ENCODE assay signal across 21 mouse cellular contexts in genomic region chr15:36865332-36865731, GRCm38 (mm10).
DNase-seq lines count a peak whose midpoint lies in the region; ATAC-seq and TF ChIP-seq lines count a peak whose summit lies in the region.
"Had no signal": no experiment of that assay in that cellular context is flagged by ENCODE, and none has a peak within 500 bp of the region (broad histone marks: within the 10 kb centered on the region; RNA-seq: fewer than 3 reads in every experiment).

No protein-coding gene starts in this region.

- H3ac ChIP-seq in myocyte (ENCODE audit: control insufficient read depth, insufficient read length): no peak overlapping the region

- whole genome bisulfite sequencing in lung, adult 2 months: 29% methylated on average over 3 of the region's 3 CpGs
- WGBS in forebrain, embryonic 12.5 days: 84% methylated on average over 3 of the region's 3 CpGs

- no peak overlapping the region for H3K9ac ChIP-seq in forebrain, embryonic 12.5 days
- H3K9ac ChIP-seq: forebrain, postnatal 0 days; hindbrain, embryonic 14.5 days; limb, embryonic 12.5 days; liver, embryonic 13.5 days; midbrain, embryonic 15.5 days had no signal

- DNase-seq in lung, postnatal 25 days (ENCODE audit: low spot score): peak; percentile 44
- no peak for DNase-seq in lung, adult 2 months
- DNase-seq in CD4-positive helper T cell, adult 2 months (ENCODE audit: low read depth, low spot score): peak; percentile 53
- DNase-seq in brain, adult 2 months (ENCODE audit: low read depth, low spot score): peak; percentile 21
- DNase-seq in MN1 (ENCODE audit: low spot score): no peak
- DNase-seq in layer of hippocampus, postnatal 14 days (ENCODE audit: low spot score in 2 of 2): no peak
- DNase-seq: cerebellum, adult 11 months; cerebellum, postnatal 25 days; forebrain, postnatal 0 days; gastrocnemius, postnatal 10 days; heart, postnatal 10 days; liver, embryonic 13.5 days; thymus, adult 18-20 months had no signal

- no peak for TF ChIP-seq CTCF in lung, adult 2 months (IDR thresholded peaks at IDR 0.05; ENCODE audit: insufficient read depth, low read length)

- no peak for ATAC-seq in forebrain, embryonic 12.5 days (ENCODE audit: low FRiP score)
- ATAC-seq: forebrain, postnatal 0 days; intestine, postnatal 0 days; midbrain, embryonic 15.5 days had no signal

- no peak for TF ChIP-seq POLR2A in lung, adult 2 months (IDR thresholded peaks at IDR 0.05; ENCODE audit: borderline replicate concordance, extremely low read depth, low read depth, low read length)
- no peak for TF ChIP-seq POLR2A in myocyte (IDR thresholded peaks at IDR 0.05; ENCODE audit: insufficient read length, low read depth)

- no peaks in the 10 kb centered on the region for H3K79me2 ChIP-seq in myocyte (ENCODE audit: control insufficient read depth, insufficient read depth)

- peak overlapping the region; percentile 34 for H3K4me2 ChIP-seq in myocyte (ENCODE audit: low read depth)
- no peak overlapping the region for H3K4me2 ChIP-seq in forebrain, embryonic 12.5 days
- H3K4me2 ChIP-seq: hindbrain, embryonic 14.5 days; limb, embryonic 12.5 days; liver, embryonic 13.5 days; midbrain, embryonic 15.5 days had no signal

- H3K9me3 ChIP-seq in forebrain, embryonic 12.5 days: no peaks in the 10 kb centered on the region
- H3K9me3 ChIP-seq: heart, embryonic 10.5 days; limb, embryonic 12.5 days; liver, embryonic 13.5 days; midbrain, embryonic 15.5 days had no signal

- H3K27ac ChIP-seq in forebrain, embryonic 12.5 days: no peak overlapping the region
- H3K27ac ChIP-seq: heart, embryonic 10.5 days; hindbrain, embryonic 14.5 days; left cerebral cortex, adult 2 months; limb, embryonic 12.5 days; liver, embryonic 13.5 days; midbrain, embryonic 15.5 days had no signal

- no peaks in the 10 kb centered on the region for H3K27me3 ChIP-seq in myocyte (ENCODE audit: control insufficient read depth, insufficient read depth, insufficient read length)
- no peaks in the 10 kb centered on the region for H3K27me3 ChIP-seq in forebrain, embryonic 12.5 days
- H3K27me3 ChIP-seq: limb, embryonic 12.5 days; liver, embryonic 13.5 days; midbrain, embryonic 15.5 days had no signal

- H3K4me3 ChIP-seq in lung, adult 2 months (replicated peaks; ENCODE audit: extremely low read depth, low read depth, low read length): no peak overlapping the region
- H3K4me3 ChIP-seq in myocyte: no peak overlapping the region
- no peak overlapping the region for H3K4me3 ChIP-seq in forebrain, embryonic 12.5 days (replicated peaks)
- H3K4me3 ChIP-seq: heart, embryonic 10.5 days; left cerebral cortex, adult 2 months; limb, embryonic 12.5 days; liver, embryonic 13.5 days; midbrain, embryonic 15.5 days had no signal

- no peaks in the 10 kb centered on the region for H3K36me3 ChIP-seq in myocyte (ENCODE audit: control insufficient read depth, insufficient read depth)
- H3K36me3 ChIP-seq in forebrain, embryonic 12.5 days (replicated peaks): no peaks in the 10 kb centered on the region
- H3K36me3 ChIP-seq: heart, embryonic 10.5 days; limb, embryonic 12.5 days; liver, embryonic 13.5 days; midbrain, embryonic 15.5 days had no signal

- 0 out of 2 replicates have a peak, but pooled peaks cover 4% of the 10 kb centered on the region for H3K4me1 ChIP-seq in lung, adult 2 months (ENCODE audit: control insufficient read depth, insufficient read depth, low read length)
- no peaks in the 10 kb centered on the region for H3K4me1 ChIP-seq in forebrain, embryonic 12.5 days
- H3K4me1 ChIP-seq: liver, embryonic 13.5 days; midbrain, embryonic 15.5 days had no signal

TF ChIP-seq in myocyte, 11 proteins besides CTCF, POLR2A, EP300 and RAD21:
- no peak for TF ChIP-seq REST (IDR thresholded peaks at IDR 0.05; ENCODE audit: insufficient read depth, insufficient read length)
- TF ChIP-seq USF1 (IDR thresholded peaks at IDR 0.05; ENCODE audit: low read depth): no peak
- no peak for TF ChIP-seq SRF (IDR thresholded peaks at IDR 0.05; ENCODE audit: control insufficient read depth, insufficient read length, low read depth)
- no peak for TF ChIP-seq E2F4 (IDR thresholded peaks at IDR 0.05; ENCODE audit: insufficient read depth)
- no peak for TF ChIP-seq MYOD1 (IDR thresholded peaks at IDR 0.05; ENCODE audit: control insufficient read depth in 1 of 3, insufficient read length in 2 of 3, low read depth in 2 of 3)
- TF ChIP-seq MAX (IDR thresholded peaks at IDR 0.05; ENCODE audit: low read depth): no peak
- TF ChIP-seq TCF3 (IDR thresholded peaks at IDR 0.05; ENCODE audit: insufficient read length, low read depth): no peak
- no peak for TF ChIP-seq CEBPB (IDR thresholded peaks at IDR 0.05; ENCODE audit: insufficient read depth, poor library complexity, severe bottlenecking)
- TF ChIP-seq TCF12 (IDR thresholded peaks at IDR 0.05; ENCODE audit: insufficient read depth, poor library complexity, severe bottlenecking): no peak
- no peak for TF ChIP-seq POLR2AphosphoS2 (IDR thresholded peaks at IDR 0.05; ENCODE audit: insufficient read length, low read depth)
- TF ChIP-seq MYOG (IDR thresholded peaks at IDR 0.05; ENCODE audit: control insufficient read depth in 1 of 3, insufficient read depth in 1 of 3, insufficient read length in 2 of 3, low read depth in 2 of 3): no peak

Comparison
In these comparisons a context has a peak if more than half of its experiments do, and no peak if none do; other contexts are left out.
1. DNase-seq: peak in lung, postnatal 25 days (single experiment), CD4-positive helper T cell, adult 2 months (single experiment) and brain, adult 2 months (single experiment); none in lung, adult 2 months (single experiment), MN1 (single experiment) and layer of hippocampus, postnatal 14 days (0 of 2).